Mouse (Mus musculus) fat pad, adult 2 months (tissue): ENCODE results near the gene Gimap3.

Source experiments
- DNase-seq: peaks from one replicate; pipeline ENCODE4 v3.0.0-alpha.2; 2011; ENCODE audit warnings: low read depth, low spot score; ENCODE audit errors: extremely low read depth

The Gimap3 gene

GRCm38 (mm10) chr6:48745490-48745889, 25.2 kb downstream of the Gimap3 start:
- no peak for DNase-seq

GRCm38 (mm10) chr6:48742422-48743351, 28.0 kb downstream of the Gimap3 start:
- DNase-seq, result no peak

GRCm38 (mm10) chr6:48741711-48742206, 28.9 kb downstream of the Gimap3 start:
- DNase-seq, result no peak

- DNase-seq, result no peak
Observed at GRCm38 (mm10) chr6:48741273-48741672, 29.4 kb downstream of the Gimap3 start.

GRCm38 (mm10) chr6:48740501-48741169, 30.0 kb downstream of the Gimap3 start:
- DNase-seq, result no peak

GRCm38 (mm10) chr6:48739780-48740055, 30.9 kb downstream of the Gimap3 start:
- no peak for DNase-seq

- DNase-seq, result no peak
Observed at GRCm38 (mm10) chr6:48738961-48739779, 31.5 kb downstream of the Gimap3 start, which contains the start of gene Gimap1. Gimap1 (plus strand) TSS chr6:48739054.

- DNase-seq, result no peak
Observed at GRCm38 (mm10) chr6:48737688-48738087, 33.0 kb downstream of the Gimap3 start.

GRCm38 (mm10) chr6:48737053-48737452, 33.6 kb downstream of the Gimap3 start:
- no peak for DNase-seq

- DNase-seq, result no peak
Observed at GRCm38 (mm10) chr6:48733660-48734059, 37.0 kb downstream of the Gimap3 start.

- no peak for DNase-seq
Observed at GRCm38 (mm10) chr6:48732864-48733304, 37.8 kb downstream of the Gimap3 start.

- DNase-seq, result no peak
Observed at GRCm38 (mm10) chr6:48727761-48728160, 42.9 kb downstream of the Gimap3 start.

- no peak for DNase-seq
Observed at GRCm38 (mm10) chr6:48725476-48725875, 45.2 kb downstream of the Gimap3 start.

- no peak for DNase-seq
Observed at GRCm38 (mm10) chr6:48723468-48723867, 47.2 kb downstream of the Gimap3 start.

- DNase-seq, result no peak
Observed at GRCm38 (mm10) chr6:48720326-48720725, 50.3 kb downstream of the Gimap3 start.

GRCm38 (mm10) chr6:48718455-48718854, 52.2 kb downstream of the Gimap3 start, which contains the start of the genes Gm28053 and Gimap7:
Gm28053 (plus strand) TSS chr6:48718607.
Gimap7 (plus strand) TSS chr6:48718621.
- DNase-seq, result no peak
